Mouse (Mus musculus) MEL (cell line): Measurements from ENCODE around the gene Gbp2b.

Source experiments
- CTCF ChIP-seq, 3 experiments: IDR thresholded peaks in 2 of 3; conservative IDR thresholded peaks in 1 of 3; 2 replicates each; pipeline ENCODE4 v1.5.1; 2011 to 2012; ENCODE audit warnings: low read length in 3 of 3, low read depth in 2 of 3, mild to moderate bottlenecking in 2 of 3, improper control_type of control experiment in 1 of 3, inconsistent platforms in 1 of 3, mixed read lengths in 1 of 3, moderate library complexity in 1 of 3; ENCODE audit not compliant: control insufficient read depth in 1 of 3, insufficient read depth in 1 of 3, poor library complexity in 1 of 3, severe bottlenecking in 1 of 3
- E2F4 ChIP-seq: IDR thresholded peaks from 2 replicates; pipeline ENCODE4 v1.6.1; 2011; ENCODE audit warnings: low read depth, low read length, improper control_type of control experiment, borderline replicate concordance
- EP300 ChIP-seq, 2 experiments: IDR thresholded peaks; 2 replicates each; pipeline ENCODE4 v1.6.1; 2011; ENCODE audit warnings: improper control_type of control experiment in 2 of 2, low read length in 2 of 2, low read depth in 1 of 2, mild to moderate bottlenecking in 1 of 2
- GATA1 ChIP-seq: IDR thresholded peaks from 2 replicates; pipeline ENCODE4 v1.6.1; 2011; ENCODE audit warnings: low read depth, low read length, improper control_type of control experiment
- HCFC1 ChIP-seq: IDR thresholded peaks from 2 replicates; pipeline ENCODE4 v1.6.1; 2012; ENCODE audit warnings: low read depth, mild to moderate bottlenecking, inconsistent platforms, low read length, improper control_type of control experiment, moderate library complexity
- MYC ChIP-seq: IDR thresholded peaks from 2 replicates; pipeline ENCODE4 v1.6.1; 2011; ENCODE audit warnings: low read depth, mild to moderate bottlenecking, low read length, improper control_type of control experiment, moderate library complexity
- POLR2A ChIP-seq, 2 experiments: IDR thresholded peaks; 2 replicates each; pipeline ENCODE4 v1.6.1; 2011 to 2012; ENCODE audit warnings: low read length in 2 of 2, mild to moderate bottlenecking in 2 of 2, control low read depth in 1 of 2, improper control_type of control experiment in 1 of 2, low read depth in 1 of 2, moderate library complexity in 1 of 2; ENCODE audit not compliant: control insufficient read depth in 1 of 2, insufficient read depth in 1 of 2, poor library complexity in 1 of 2
- POLR2AphosphoS2 ChIP-seq: IDR thresholded peaks from 2 replicates; pipeline ENCODE4 v1.6.1; 2011; ENCODE audit warnings: low read length, improper control_type of control experiment
- RAD21 ChIP-seq: IDR thresholded peaks from 2 replicates; pipeline ENCODE4 v1.6.1; 2011; ENCODE audit warnings: mild to moderate bottlenecking, low read depth, low read length, improper control_type of control experiment
- SIN3A ChIP-seq: IDR thresholded peaks from 2 replicates; pipeline ENCODE4 v1.6.1; 2012; ENCODE audit warnings: low read length, improper control_type of control experiment, inconsistent platforms
- ZKSCAN1 ChIP-seq: IDR thresholded peaks from 2 replicates; pipeline ENCODE4 v1.6.1; 2012; ENCODE audit warnings: low read depth, mild to moderate bottlenecking, inconsistent platforms, low read length, improper control_type of control experiment, moderate library complexity

DNA sequence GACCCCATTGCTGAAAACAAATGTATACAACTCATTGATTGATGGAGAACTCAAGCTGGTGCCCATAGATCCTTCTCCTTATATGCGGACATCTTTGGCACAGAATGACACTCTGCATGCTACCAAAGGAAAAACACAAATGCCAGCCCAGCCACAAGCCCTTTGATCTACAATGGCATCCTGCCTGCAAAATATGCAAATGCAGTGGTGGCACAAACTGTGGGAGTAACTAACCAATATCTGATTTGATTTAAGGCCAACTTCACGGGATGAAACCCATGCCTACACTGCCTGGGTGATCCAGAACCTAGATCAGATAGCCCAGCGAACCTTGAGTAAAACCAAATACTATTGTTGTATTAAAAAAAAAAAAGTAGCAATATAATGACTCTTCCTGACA lies 48.0 kb upstream of the Gbp2b start:
- TF ChIP-seq POLR2AphosphoS2 (no peak), GATA1 (no peak), CTCF (IDR thresholded peaks at IDR 0.05 in 2 of 3, conservative IDR thresholded peaks at IDR 0.05 in 1 of 3; ENCODE audit: control insufficient read depth in 1 of 3, insufficient read depth in 1 of 3, low read depth in 2 of 3, low read length in 3 of 3, poor library complexity in 1 of 3, severe bottlenecking in 1 of 3) (no peak), POLR2A (IDR thresholded peaks at IDR 0.05; ENCODE audit: control insufficient read depth in 1 of 2, insufficient read depth in 1 of 2, low read depth in 1 of 2, low read length in 2 of 2, poor library complexity in 1 of 2) (no peak), ZKSCAN1 (no peak), EP300 (IDR thresholded peaks at IDR 0.05; ENCODE audit: low read depth in 1 of 2, low read length in 2 of 2) (no peak), SIN3A (no peak), MYC (no peak), HCFC1 (no peak), E2F4 (no peak), RAD21 (no peak)
